Mouse (Mus musculus): ENCODE measurements around the gene Shpk. TPM values are rescaled to one million over a fixed set of nuclear protein-coding genes. Genes with fewer than 3 reads are reported as not detected.

Gene Shpk
- polyA plus RNA-seq, 1 experiment from 2014 or later: 1.6 TPM

- 77% methylated on average over 5 of the region's 5 CpGs for WGBS
- no peak for ATAC-seq (ENCODE audit: borderline replicate concordance, extremely low read depth, low FRiP score, low TSS enrichment)
- H3K4me2 ChIP-seq: no peak within 1 kb of the TSS
- no peak within 1 kb of the TSS for H3K9ac ChIP-seq
- no peaks in the 10 kb centered on the region for H3K36me3 ChIP-seq
- peaks cover 21% of the 10 kb centered on the region for H3K4me1 ChIP-seq
- H3K27me3 ChIP-seq: no peaks in the 10 kb centered on the region
- H3K27ac ChIP-seq: no peak within 1 kb of the TSS
- H3K4me3 ChIP-seq: no peak within 1 kb of the TSS
- H3K9me3 ChIP-seq: no peaks in the 10 kb centered on the region
Observed at GRCm38 (mm10) chr11:73233992-73234391, 34.7 kb downstream of the Shpk start, which contains the start of gene Trpv1. Trpv1 (plus strand) TSS chr11:73234292.

GRCm38 (mm10) chr11:73235990-73236701, 36.9 kb downstream of the Shpk start:
- Histone ChIP-seq H3K27ac (peak overlapping the region; percentile 79), H3K4me2 (no peak overlapping the region), H3K27me3 (no peaks in the 10 kb centered on the region), H3K4me1 (peaks cover 21% of the 10 kb centered on the region), H3K4me3 (no peak overlapping the region), H3K9me3 (no peaks in the 10 kb centered on the region), H3K9ac (no peak overlapping the region), H3K36me3 (no peaks in the 10 kb centered on the region)
- 15% methylated on average over 5 of the region's 5 CpGs for WGBS
- ATAC-seq (ENCODE audit: borderline replicate concordance, extremely low read depth, low FRiP score, low TSS enrichment): peak; percentile 74

- no peak for ATAC-seq (ENCODE audit: borderline replicate concordance, extremely low read depth, low FRiP score, low TSS enrichment)
Observed at GRCm38 (mm10) chr11:73236731-73237130, 37.5 kb downstream of the Shpk start.

GRCm38 (mm10) chr11:73242199-73242598, 42.9 kb downstream of the Shpk start:
- WGBS: 73% methylated on average over 6 of the region's 6 CpGs
- no peak for ATAC-seq (ENCODE audit: borderline replicate concordance, extremely low read depth, low FRiP score, low TSS enrichment)
- no peaks in the 10 kb centered on the region for H3K9me3 ChIP-seq
- no peaks in the 10 kb centered on the region for H3K36me3 ChIP-seq
- no peak overlapping the region for H3K27ac ChIP-seq
- H3K4me3 ChIP-seq: no peak overlapping the region
- no peaks in the 10 kb centered on the region for H3K27me3 ChIP-seq
- no peak overlapping the region for H3K9ac ChIP-seq
- no peak overlapping the region for H3K4me2 ChIP-seq
- peaks cover 1% of the 10 kb centered on the region; the same call in 1 of the 2 replicates for H3K4me1 ChIP-seq

More at GRCm38 (mm10) chr11:73236731-73237130, 37.5 kb downstream of the Shpk start:
- Histone ChIP-seq H3K4me2 (no peak overlapping the region), H3K9ac (no peak overlapping the region), H3K36me3 (no peaks in the 10 kb centered on the region), H3K9me3 (no peaks in the 10 kb centered on the region), H3K27me3 (no peaks in the 10 kb centered on the region), H3K27ac (peak overlapping the region; percentile 79), H3K4me1 (peaks cover 21% of the 10 kb centered on the region), H3K4me3 (no peak overlapping the region)
- 39% methylated on average over 3 of the region's 3 CpGs for WGBS

GRCm38 (mm10) chr11:73242777-73243176, 43.5 kb downstream of the Shpk start:
- Histone ChIP-seq H3K9ac (no peak overlapping the region), H3K4me3 (no peak overlapping the region), H3K27ac (no peak overlapping the region), H3K9me3 (no peaks in the 10 kb centered on the region), H3K4me2 (no peak overlapping the region), H3K4me1 (no peaks in the 10 kb centered on the region), H3K36me3 (no peaks in the 10 kb centered on the region), H3K27me3 (no peaks in the 10 kb centered on the region)
- 73% methylated on average over 4 of the region's 4 CpGs for WGBS
- no peak for ATAC-seq (ENCODE audit: borderline replicate concordance, extremely low read depth, low FRiP score, low TSS enrichment)

- Histone ChIP-seq H3K4me1 (no peaks in the 10 kb centered on the region), H3K9me3 (no peaks in the 10 kb centered on the region), H3K4me3 (no peak overlapping the region), H3K27ac (no peak overlapping the region), H3K4me2 (no peak overlapping the region), H3K27me3 (no peaks in the 10 kb centered on the region), H3K36me3 (no peaks in the 10 kb centered on the region), H3K9ac (no peak overlapping the region)
- ATAC-seq (ENCODE audit: borderline replicate concordance, extremely low read depth, low FRiP score, low TSS enrichment): no peak
- 65% methylated on average over 4 of the region's 4 CpGs for WGBS
Observed at GRCm38 (mm10) chr11:73257362-73257945, 58.2 kb downstream of the Shpk start.

- ATAC-seq (ENCODE audit: borderline replicate concordance, extremely low read depth, low FRiP score, low TSS enrichment): no peak
Observed at GRCm38 (mm10) chr11:73258664-73259063, 59.4 kb downstream of the Shpk start.

GRCm38 (mm10) chr11:73260457-73260856, 61.2 kb downstream of the Shpk start:
- Histone ChIP-seq H3K4me2 (no peak overlapping the region), H3K27ac (no peak overlapping the region), H3K9ac (no peak overlapping the region), H3K27me3 (no peaks in the 10 kb centered on the region), H3K4me3 (no peak overlapping the region), H3K9me3 (no peaks in the 10 kb centered on the region), H3K4me1 (no peaks in the 10 kb centered on the region), H3K36me3 (no peaks in the 10 kb centered on the region)
- no peak for ATAC-seq (ENCODE audit: borderline replicate concordance, extremely low read depth, low FRiP score, low TSS enrichment)
- 65% methylated on average over 3 of the region's 3 CpGs for WGBS

More at GRCm38 (mm10) chr11:73258664-73259063, 59.4 kb downstream of the Shpk start:
- H3K9me3 ChIP-seq: no peaks in the 10 kb centered on the region
- H3K4me2 ChIP-seq: no peak overlapping the region
- H3K27ac ChIP-seq: no peak overlapping the region
- H3K4me1 ChIP-seq: no peaks in the 10 kb centered on the region
- H3K4me3 ChIP-seq: no peak overlapping the region
- H3K27me3 ChIP-seq: no peaks in the 10 kb centered on the region
- H3K9ac ChIP-seq: no peak overlapping the region
- H3K36me3 ChIP-seq: no peaks in the 10 kb centered on the region

GRCm38 (mm10) chr11:73261385-73261784, 62.1 kb downstream of the Shpk start:
- Histone ChIP-seq H3K9me3 (no peaks in the 10 kb centered on the region), H3K36me3 (no peaks in the 10 kb centered on the region), H3K4me2 (no peak overlapping the region), H3K27me3 (no peaks in the 10 kb centered on the region), H3K27ac (no peak overlapping the region), H3K4me1 (no peaks in the 10 kb centered on the region), H3K4me3 (no peak overlapping the region), H3K9ac (no peak overlapping the region)
- 50% methylated on average over 1 of the region's 1 CpGs for WGBS
- ATAC-seq (ENCODE audit: borderline replicate concordance, extremely low read depth, low FRiP score, low TSS enrichment): no peak

GRCm38 (mm10) chr11:73267267-73267666, 68.0 kb downstream of the Shpk start, which contains the start of gene Trpv3:
Trpv3 (plus strand) TSS chr11:73267388.
- WGBS: 78% methylated on average over 7 of the region's 7 CpGs
- no peak within 1 kb of the TSS for H3K4me3 ChIP-seq
- no peaks in the 10 kb centered on the region for H3K9me3 ChIP-seq
- no peaks in the 10 kb centered on the region for H3K4me1 ChIP-seq
- no peaks in the 10 kb centered on the region for H3K27me3 ChIP-seq
- ATAC-seq (ENCODE audit: borderline replicate concordance, extremely low read depth, low FRiP score, low TSS enrichment): no peak
- no peaks in the 10 kb centered on the region for H3K36me3 ChIP-seq
- H3K27ac ChIP-seq: no peak within 1 kb of the TSS
- no peak within 1 kb of the TSS for H3K4me2 ChIP-seq
- no peak within 1 kb of the TSS for H3K9ac ChIP-seq
